Mouse (Mus musculus): ENCODE results near the gene Polr2f. TPM values are rescaled to one million over a fixed set of nuclear protein-coding genes. Genes with fewer than 3 reads are reported as not detected.

Gene Polr2f
- polyA plus RNA-seq, 1 experiment from 2014 or later, result 317 TPM

DNA sequence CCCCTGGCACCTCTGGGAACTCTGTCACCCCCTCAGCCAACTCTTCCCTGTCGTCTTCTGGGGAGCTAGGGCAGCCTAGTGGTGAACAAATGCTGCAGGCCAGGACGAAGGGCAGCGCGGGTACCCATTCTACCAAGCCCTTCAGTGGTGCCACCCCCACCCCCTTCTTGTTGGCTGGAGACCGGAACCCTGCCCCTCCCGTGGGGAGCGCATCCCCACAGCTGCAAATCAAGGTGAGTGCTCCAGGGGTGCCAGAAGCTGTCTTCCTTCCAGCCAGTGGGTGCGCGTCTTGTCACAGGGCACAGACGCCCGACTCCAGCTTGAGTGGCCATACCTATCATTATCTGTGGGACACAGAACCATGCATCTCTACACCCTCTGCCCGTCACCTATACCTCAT is 13.7 kb upstream of the Polr2f start:
- no peaks in the 10 kb centered on the region for H3K4me1 ChIP-seq (ENCODE audit: control insufficient read depth, insufficient read depth, low read length)
- 91% methylated on average over 12 of the region's 12 CpGs for WGBS
- peaks cover 29% of the 10 kb centered on the region for H3K36me3 ChIP-seq (ENCODE audit: control insufficient read depth, insufficient read depth, low read length)
- H3K9me3 ChIP-seq (ENCODE audit: control insufficient read depth, low read length), result no peaks in the 10 kb centered on the region
- no peak overlapping the region for H3K4me3 ChIP-seq (ENCODE audit: low read length)
- no peak for ATAC-seq
- no peak overlapping the region for H3K4me2 ChIP-seq (ENCODE audit: low read depth, low read length)
- H3K27ac ChIP-seq (ENCODE audit: low read length), result no peak overlapping the region
- H3K27me3 ChIP-seq (replicated peaks; ENCODE audit: control insufficient read depth, insufficient read depth, low read length), result no peaks in the 10 kb centered on the region
- H3K9ac ChIP-seq (ENCODE audit: low read depth, low read length), result no peak overlapping the region

DNA sequence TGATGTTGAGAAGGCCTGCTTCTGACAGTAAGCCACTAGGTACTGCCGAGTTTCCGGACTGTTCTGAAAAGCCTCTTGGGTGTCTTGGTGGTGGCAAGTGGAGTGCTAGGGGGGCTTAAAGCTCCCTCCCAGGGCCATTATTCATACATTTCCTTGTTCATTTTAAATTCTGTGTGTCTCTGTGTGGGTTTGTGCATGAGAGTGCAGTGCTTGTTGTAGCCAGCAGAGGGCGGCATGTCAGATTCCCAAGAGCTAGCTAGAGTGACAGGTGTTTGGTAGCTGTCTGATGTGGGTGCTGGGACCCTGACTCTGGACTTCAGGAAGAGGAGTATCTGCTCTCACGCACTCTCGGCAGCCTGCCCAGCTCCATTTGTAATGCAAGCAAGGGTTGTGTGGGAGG is 12.6 kb upstream of the Polr2f start:
- no peaks in the 10 kb centered on the region for H3K4me1 ChIP-seq (ENCODE audit: control insufficient read depth, insufficient read depth, low read length)
- 95% methylated on average over 5 of the region's 5 CpGs for WGBS
- H3K27ac ChIP-seq (ENCODE audit: low read length), result no peak overlapping the region
- peaks cover 30% of the 10 kb centered on the region for H3K36me3 ChIP-seq (ENCODE audit: control insufficient read depth, insufficient read depth, low read length)
- H3K9ac ChIP-seq (ENCODE audit: low read depth, low read length), result no peak overlapping the region
- H3K27me3 ChIP-seq (replicated peaks; ENCODE audit: control insufficient read depth, insufficient read depth, low read length), result no peaks in the 10 kb centered on the region
- H3K4me3 ChIP-seq (ENCODE audit: low read length), result no peak overlapping the region
- no peak overlapping the region for H3K4me2 ChIP-seq (ENCODE audit: low read depth, low read length)
- no peak for ATAC-seq
- no peaks in the 10 kb centered on the region for H3K9me3 ChIP-seq (ENCODE audit: control insufficient read depth, low read length)

DNA sequence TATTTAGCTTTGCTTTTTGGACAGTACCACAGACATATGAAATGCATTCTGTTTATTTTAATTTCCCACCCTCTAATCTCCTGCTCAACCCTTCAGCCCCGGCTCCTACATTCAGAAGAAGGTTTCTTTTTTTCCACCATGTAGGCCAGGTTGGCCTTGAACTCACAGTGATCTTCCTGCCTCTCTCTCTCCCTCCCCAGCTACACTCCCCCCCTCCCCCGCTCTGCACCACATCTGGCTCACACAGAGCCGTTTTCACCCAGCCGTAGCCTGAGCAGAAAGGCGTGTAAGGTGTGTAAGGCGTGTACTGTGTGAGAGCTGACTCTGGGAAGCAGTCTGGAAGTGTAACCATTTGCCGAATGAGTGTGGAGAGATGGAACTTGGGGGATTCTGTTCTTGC is 11.5 kb upstream of the Polr2f start:
- H3K27me3 ChIP-seq (replicated peaks; ENCODE audit: control insufficient read depth, insufficient read depth, low read length), result no peaks in the 10 kb centered on the region
- no peaks in the 10 kb centered on the region for H3K9me3 ChIP-seq (ENCODE audit: control insufficient read depth, low read length)
- H3K27ac ChIP-seq (ENCODE audit: low read length), result no peak overlapping the region
- WGBS, result 75% methylated on average over 7 of the region's 7 CpGs
- H3K36me3 ChIP-seq (ENCODE audit: control insufficient read depth, insufficient read depth, low read length), result peaks cover 30% of the 10 kb centered on the region
- ATAC-seq, result no peak
- no peak overlapping the region for H3K4me2 ChIP-seq (ENCODE audit: low read depth, low read length)
- H3K9ac ChIP-seq (ENCODE audit: low read depth, low read length), result no peak overlapping the region
- H3K4me1 ChIP-seq (ENCODE audit: control insufficient read depth, insufficient read depth, low read length), result no peaks in the 10 kb centered on the region
- no peak overlapping the region for H3K4me3 ChIP-seq (ENCODE audit: low read length)

DNA sequence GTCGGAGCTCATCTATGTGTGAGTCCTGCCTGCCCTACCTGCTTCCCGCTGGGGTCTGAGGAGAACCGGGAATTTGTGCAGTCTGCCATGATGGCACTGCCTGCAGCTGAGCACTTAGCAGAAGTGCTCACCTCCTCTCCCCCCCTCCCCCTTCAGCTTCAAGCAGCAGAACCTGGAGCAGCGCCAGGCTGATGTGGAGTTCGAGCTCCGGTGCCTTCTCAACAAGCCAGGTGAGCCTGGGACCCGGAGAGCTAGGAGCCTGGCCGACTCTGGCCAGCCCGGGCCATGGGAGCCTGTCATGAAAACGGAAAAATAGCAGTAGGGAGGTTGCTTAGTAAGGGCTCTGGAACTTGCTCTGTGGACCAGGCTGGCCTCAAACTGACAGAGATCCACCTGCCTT is 10.0 kb upstream of the Polr2f start:
- H3K27ac ChIP-seq (ENCODE audit: low read length), result no peak overlapping the region
- no peak overlapping the region for H3K4me3 ChIP-seq (ENCODE audit: low read length)
- no peak overlapping the region for H3K9ac ChIP-seq (ENCODE audit: low read depth, low read length)
- H3K4me1 ChIP-seq (ENCODE audit: control insufficient read depth, insufficient read depth, low read length), result no peaks in the 10 kb centered on the region
- no peak for ATAC-seq
- 81% methylated on average over 10 of the region's 10 CpGs for WGBS
- peaks cover 28% of the 10 kb centered on the region for H3K36me3 ChIP-seq (ENCODE audit: control insufficient read depth, insufficient read depth, low read length)
- H3K9me3 ChIP-seq (ENCODE audit: control insufficient read depth, low read length), result no peaks in the 10 kb centered on the region
- no peak overlapping the region for H3K4me2 ChIP-seq (ENCODE audit: low read depth, low read length)
- H3K27me3 ChIP-seq (replicated peaks; ENCODE audit: control insufficient read depth, insufficient read depth, low read length), result no peaks in the 10 kb centered on the region

DNA sequence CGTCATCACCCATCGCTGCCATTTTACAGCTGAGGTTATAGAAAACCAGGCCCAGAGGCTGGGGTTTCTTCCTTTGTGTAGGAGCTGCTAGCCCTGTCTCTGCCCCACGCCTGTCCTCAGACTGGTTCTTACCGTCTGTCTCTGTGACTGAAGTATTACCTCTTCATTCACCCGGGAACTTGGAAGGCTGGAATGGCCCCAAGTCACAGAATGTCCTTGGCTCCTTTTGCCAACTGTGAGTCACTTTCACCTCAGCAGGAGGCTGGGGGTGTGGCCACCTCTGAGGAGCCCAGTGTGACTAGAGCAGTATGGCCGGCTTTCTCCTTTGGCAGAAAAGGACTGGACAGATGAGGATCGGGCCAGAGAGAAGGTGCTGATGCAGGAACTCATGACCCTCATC is 9.4 kb upstream of the Polr2f start:
- H3K36me3 ChIP-seq (ENCODE audit: control insufficient read depth, insufficient read depth, low read length), result peaks cover 28% of the 10 kb centered on the region
- H3K9me3 ChIP-seq (ENCODE audit: control insufficient read depth, low read length), result no peaks in the 10 kb centered on the region
- 64% methylated on average over 7 of the region's 7 CpGs for WGBS
- H3K27ac ChIP-seq (ENCODE audit: low read length), result no peak overlapping the region
- H3K27me3 ChIP-seq (replicated peaks; ENCODE audit: control insufficient read depth, insufficient read depth, low read length), result no peaks in the 10 kb centered on the region
- H3K4me3 ChIP-seq (ENCODE audit: low read length), result no peak overlapping the region
- ATAC-seq, result no peak
- no peak overlapping the region for H3K4me2 ChIP-seq (ENCODE audit: low read depth, low read length)
- no peak overlapping the region for H3K9ac ChIP-seq (ENCODE audit: low read depth, low read length)
- H3K4me1 ChIP-seq (ENCODE audit: control insufficient read depth, insufficient read depth, low read length), result no peaks in the 10 kb centered on the region

DNA sequence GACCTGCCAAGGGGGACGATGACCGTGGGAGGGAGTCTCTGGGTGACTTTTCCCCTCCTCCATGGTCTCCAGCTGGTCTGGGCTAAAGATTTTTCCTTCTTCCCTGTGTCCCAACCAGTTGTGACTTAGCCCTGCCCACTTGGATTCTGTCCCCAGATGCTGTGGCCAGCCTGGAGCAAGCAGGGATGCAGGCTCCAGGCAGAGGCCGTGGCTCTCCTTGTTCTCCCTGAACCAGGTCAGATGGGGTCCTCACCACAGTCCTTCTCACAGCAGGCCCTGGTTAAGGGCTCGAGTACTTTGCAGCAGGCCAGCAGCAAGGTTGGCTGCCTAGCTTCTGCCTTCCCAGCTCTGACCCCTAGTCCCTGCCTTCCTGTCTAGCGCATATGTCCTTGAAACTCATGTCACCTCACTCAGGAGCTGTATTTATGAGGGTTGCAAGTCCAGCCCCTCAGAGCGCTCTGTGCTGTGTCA is 7.6 kb upstream of the Polr2f start:
- ATAC-seq, result no peak

DNA sequence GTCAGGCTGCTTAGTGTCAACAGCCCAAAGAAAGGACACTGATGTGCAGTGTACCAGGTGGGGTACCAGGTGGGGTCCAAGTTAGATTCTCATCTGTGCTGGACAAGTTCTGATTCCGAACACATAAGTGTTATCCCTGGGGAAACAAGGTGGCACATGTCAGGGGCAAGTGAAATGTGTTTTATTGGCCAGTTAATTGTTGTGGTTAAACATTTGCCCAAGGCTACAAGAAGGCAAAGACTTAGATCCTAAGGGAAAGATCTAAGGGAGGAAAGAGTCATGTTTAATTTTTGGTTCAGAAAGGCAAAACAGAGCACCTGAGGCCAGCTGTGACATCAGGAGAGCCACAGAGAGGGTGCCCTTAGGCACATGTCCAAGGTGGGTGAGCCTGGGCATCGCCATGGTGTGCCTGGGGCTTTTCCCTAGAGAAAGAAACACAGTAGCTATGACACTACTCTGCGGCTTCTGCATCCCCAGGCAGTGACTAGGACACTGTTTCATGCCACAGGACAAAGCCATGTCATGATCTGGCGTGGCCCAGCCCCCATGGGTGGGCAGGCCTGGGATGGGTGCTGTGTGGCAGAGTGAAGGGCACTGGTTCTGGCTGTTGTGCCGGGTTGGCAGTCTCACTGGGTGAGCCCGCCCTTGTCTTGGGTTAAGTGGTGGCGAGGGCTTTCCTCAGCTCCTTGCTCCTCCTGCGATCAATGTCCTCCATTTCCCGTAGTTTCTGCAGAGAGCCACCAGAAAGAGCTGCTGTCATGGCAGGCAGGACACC is 6.1 kb upstream of the Polr2f start:
- no peak overlapping the region for H3K27ac ChIP-seq (ENCODE audit: low read length)
- H3K4me1 ChIP-seq (ENCODE audit: control insufficient read depth, insufficient read depth, low read length), result no peaks in the 10 kb centered on the region
- H3K9me3 ChIP-seq (ENCODE audit: control insufficient read depth, low read length), result no peaks in the 10 kb centered on the region
- no peaks in the 10 kb centered on the region for H3K27me3 ChIP-seq (replicated peaks; ENCODE audit: control insufficient read depth, insufficient read depth, low read length)
- peaks cover 9% of the 10 kb centered on the region; the same call in 1 of the 2 replicates for H3K36me3 ChIP-seq (ENCODE audit: control insufficient read depth, insufficient read depth, low read length)
- no peak overlapping the region for H3K4me3 ChIP-seq (ENCODE audit: low read length)
- 84% methylated on average over 9 of the region's 9 CpGs for WGBS
- no peak for ATAC-seq
- no peak overlapping the region for H3K4me2 ChIP-seq (ENCODE audit: low read depth, low read length)
- H3K9ac ChIP-seq (ENCODE audit: low read depth, low read length), result no peak overlapping the region

More for the DNA sequence above, 7.6 kb upstream of the Polr2f start:
- Histone ChIP-seq H3K4me3 (ENCODE audit: low read length) (no peak overlapping the region), H3K9ac (ENCODE audit: low read depth, low read length) (no peak overlapping the region), H3K4me1 (ENCODE audit: control insufficient read depth, insufficient read depth, low read length) (no peaks in the 10 kb centered on the region), H3K27ac (ENCODE audit: low read length) (no peak overlapping the region), H3K27me3 (replicated peaks; ENCODE audit: control insufficient read depth, insufficient read depth, low read length) (no peaks in the 10 kb centered on the region), H3K36me3 (ENCODE audit: control insufficient read depth, insufficient read depth, low read length) (peaks cover 12% of the 10 kb centered on the region), H3K9me3 (ENCODE audit: control insufficient read depth, low read length) (no peaks in the 10 kb centered on the region), H3K4me2 (ENCODE audit: low read depth, low read length) (no peak overlapping the region)
- 79% methylated on average over 6 of the region's 6 CpGs for WGBS

DNA sequence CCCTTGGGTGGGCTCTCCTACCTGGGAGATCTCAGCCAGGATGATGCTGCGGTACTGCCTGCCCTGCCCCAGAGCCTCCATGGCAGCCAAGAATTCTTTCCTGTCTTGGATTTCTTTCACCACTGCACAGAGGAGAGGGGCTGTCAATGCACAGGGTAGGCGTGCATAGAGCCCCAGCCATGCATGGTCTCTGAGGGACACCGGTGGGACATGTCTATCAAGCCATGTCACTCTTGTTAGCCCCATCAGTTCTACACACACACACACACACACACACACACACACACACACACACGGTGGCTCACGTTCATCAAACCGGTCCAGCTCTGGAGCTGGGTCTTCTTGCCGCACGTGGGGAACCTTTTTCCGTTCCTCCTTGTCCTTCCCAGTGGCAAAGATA is 5.5 kb upstream of the Polr2f start:
- no peaks in the 10 kb centered on the region for H3K27me3 ChIP-seq (replicated peaks; ENCODE audit: control insufficient read depth, insufficient read depth, low read length)
- H3K9ac ChIP-seq (ENCODE audit: low read depth, low read length), result no peak overlapping the region
- peaks cover 4% of the 10 kb centered on the region; the same call in 1 of the 2 replicates for H3K36me3 ChIP-seq (ENCODE audit: control insufficient read depth, insufficient read depth, low read length)
- H3K4me2 ChIP-seq (ENCODE audit: low read depth, low read length), result no peak overlapping the region
- no peak overlapping the region for H3K27ac ChIP-seq (ENCODE audit: low read length)
- ATAC-seq, result no peak
- H3K9me3 ChIP-seq (ENCODE audit: control insufficient read depth, low read length), result no peaks in the 10 kb centered on the region
- no peak overlapping the region for H3K4me3 ChIP-seq (ENCODE audit: low read length)
- no peaks in the 10 kb centered on the region for H3K4me1 ChIP-seq (ENCODE audit: control insufficient read depth, insufficient read depth, low read length)
- WGBS, result 77% methylated on average over 9 of the region's 9 CpGs

DNA sequence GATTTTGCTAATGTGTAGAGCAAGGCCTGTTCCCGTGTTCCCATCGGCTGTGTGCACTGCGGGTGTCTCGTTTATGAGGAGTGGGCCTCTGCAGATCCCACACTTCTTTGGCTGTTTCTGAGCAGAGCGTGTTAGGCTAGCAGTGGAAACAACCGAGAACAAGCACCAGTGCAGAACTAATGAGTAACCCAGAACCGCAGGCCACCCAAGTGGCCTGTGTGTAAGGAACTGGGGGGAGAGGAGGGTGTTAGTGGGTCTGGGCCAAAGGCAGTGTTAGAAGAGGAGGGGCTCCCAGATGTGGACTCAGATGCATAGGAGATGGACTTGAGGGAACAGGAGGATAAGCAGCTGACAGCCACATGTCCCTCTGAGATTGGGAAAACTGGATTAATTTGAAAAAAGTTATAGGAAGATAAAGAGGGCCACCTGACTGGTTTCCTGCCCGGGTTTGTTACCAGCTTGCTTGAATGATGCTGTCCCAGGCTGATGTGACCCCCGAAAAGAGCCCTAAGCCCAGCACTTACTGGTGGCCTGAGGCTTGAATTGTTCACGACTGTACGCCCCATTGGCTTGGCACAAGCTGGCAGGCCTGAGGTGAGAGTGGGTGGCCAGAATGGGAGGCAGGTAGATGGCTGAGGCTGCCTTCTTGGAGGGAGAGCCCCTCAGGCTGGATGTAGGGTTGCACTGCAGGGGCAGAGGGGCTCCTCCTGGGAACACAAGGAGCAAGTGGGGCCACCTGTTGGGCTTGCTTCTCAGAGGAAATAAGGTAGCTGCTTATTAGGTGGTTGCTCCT is 4.8 kb upstream of the Polr2f start:
- peaks cover 4% of the 10 kb centered on the region; the same call in 1 of the 2 replicates for H3K36me3 ChIP-seq (ENCODE audit: control insufficient read depth, insufficient read depth, low read length)
- no peak for ATAC-seq
- no peaks in the 10 kb centered on the region for H3K9me3 ChIP-seq (ENCODE audit: control insufficient read depth, low read length)
- no peak overlapping the region for H3K4me3 ChIP-seq (ENCODE audit: low read length)
- no peak overlapping the region for H3K27ac ChIP-seq (ENCODE audit: low read length)
- no peak overlapping the region for H3K9ac ChIP-seq (ENCODE audit: low read depth, low read length)
- H3K4me1 ChIP-seq (ENCODE audit: control insufficient read depth, insufficient read depth, low read length), result 0 out of 2 replicates have a peak, but pooled peaks cover 4% of the 10 kb centered on the region
- H3K4me2 ChIP-seq (ENCODE audit: low read depth, low read length), result no peak overlapping the region
- H3K27me3 ChIP-seq (replicated peaks; ENCODE audit: control insufficient read depth, insufficient read depth, low read length), result no peaks in the 10 kb centered on the region
- 66% methylated on average over 11 of the region's 11 CpGs for WGBS

Measured in intestine, embryonic 16.5 days (tissue).